Mouse (Mus musculus): ENCODE data around the gene Plcl1. TPM values are rescaled to one million over a fixed set of nuclear protein-coding genes. Genes with fewer than 3 reads are reported as not detected.

Gene Plcl1
- total and polyA plus RNA-seq, 3 experiments = 0.08 to 0.41 (median 0.13) TPM

- H3K36me3 ChIP-seq (replicated peaks in 1 of 2; ENCODE audit: control insufficient read depth in 1 of 2, insufficient read depth in 1 of 2, low read length in 1 of 2) = no peaks in the 10 kb centered on the region
- TF ChIP-seq NRF1 (IDR thresholded peaks at IDR 0.05; ENCODE audit: low read depth, low read length) (no peak), CHD1 (IDR thresholded peaks at IDR 0.05; ENCODE audit: low read depth, low read length) (no peak), SMC3 (IDR thresholded peaks at IDR 0.05; ENCODE audit: low read depth, low read length) (no peak), POLR2A (IDR thresholded peaks at IDR 0.05; ENCODE audit: low read depth, low read length) (no peak), MAFK (IDR thresholded peaks at IDR 0.05; ENCODE audit: insufficient replicate concordance, low read length) (no peak), E2F4 (IDR thresholded peaks at IDR 0.05; ENCODE audit: insufficient replicate concordance, low read depth, low read length) (no peak), JUND (conservative IDR thresholded peaks at IDR 0.05; ENCODE audit: low read depth, low read length) (no peak), ZKSCAN1 (IDR thresholded peaks at IDR 0.05; ENCODE audit: borderline replicate concordance, low read depth, low read length) (no peak), CHD2 (IDR thresholded peaks at IDR 0.05; ENCODE audit: low read length) (no peak), SIN3A (IDR thresholded peaks at IDR 0.05; ENCODE audit: low read length) (no peak), TBP (conservative IDR thresholded peaks at IDR 0.05; ENCODE audit: low read depth, low read length) (no peak), MEF2A (IDR thresholded peaks at IDR 0.05; ENCODE audit: borderline replicate concordance, low read depth, low read length) (no peak), EP300 (IDR thresholded peaks at IDR 0.05; ENCODE audit: low read length) (no peak), CTCF (conservative IDR thresholded peaks at IDR 0.05 in 1 of 2, IDR thresholded peaks at IDR 0.05 in 1 of 2; ENCODE audit: low read depth in 2 of 2, low read length in 2 of 2) (no peak), POLR2AphosphoS2 (IDR thresholded peaks at IDR 0.05; ENCODE audit: low read depth, low read length) (no peak), MAX (IDR thresholded peaks at IDR 0.05; ENCODE audit: low read length) (no peak), ZC3H11A (IDR thresholded peaks at IDR 0.05; ENCODE audit: low read depth, low read length) (no peak)
- no peak overlapping the region for H3K9ac ChIP-seq (ENCODE audit: insufficient read depth, low read depth)
- no peaks in the 10 kb centered on the region for H3K79me2 ChIP-seq (replicated peaks; ENCODE audit: control insufficient read depth, extremely low read depth, insufficient read depth, poor library complexity, severe bottlenecking)
- no peak overlapping the region for H3K27ac ChIP-seq (ENCODE audit: insufficient read depth, low read depth)
- H3K4me2 ChIP-seq (ENCODE audit: insufficient read depth, low read depth, poor library complexity, severe bottlenecking) = no peak overlapping the region
- DNase-seq (ENCODE audit: extremely low read depth) = no peak
- no peaks in the 10 kb centered on the region for H3K27me3 ChIP-seq (replicated peaks)
- no peak overlapping the region for H3K4me3 ChIP-seq (replicated peaks in 1 of 3; ENCODE audit: low read depth in 2 of 3, low read length in 2 of 3, poor library complexity in 1 of 3)
- no peaks in the 10 kb centered on the region for H3K4me1 ChIP-seq (ENCODE audit: control insufficient read depth in 1 of 2, insufficient read depth in 2 of 2)
- dilution Hi-C loops (cut with MboI; ENCODE audit: extremely low pct_ligation_motif_present, extremely low pct_unique_long_range_greater_than_20kb, low sequenced_read_pairs) = no loop called here
- in situ Hi-C loops (cut with MboI; ENCODE audit: low pct_ligation_motif_present, low pct_unique_long_range_greater_than_20kb, low sequenced_read_pairs) = no loop called here
- H3K9me3 ChIP-seq (replicated peaks; ENCODE audit: low read length) = no peaks in the 10 kb centered on the region
Observed at GRCm38 (mm10) chr1:55372626-55373025, 33.1 kb upstream of the Plcl1 start.

GRCm38 (mm10) chr1:55380527-55380926 lies 25.2 kb upstream of the Plcl1 start:
- H3K9me3 ChIP-seq (replicated peaks; ENCODE audit: low read length) = no peaks in the 10 kb centered on the region
- in situ Hi-C loops (cut with MboI; ENCODE audit: low pct_ligation_motif_present, low pct_unique_long_range_greater_than_20kb, low sequenced_read_pairs) (loop anchor here (5.0 to 10.0 kb wide), 2 partner anchors 76 to 138 kb away; no protein-coding TSS in a partner anchor), dilution Hi-C loops (cut with MboI; ENCODE audit: extremely low pct_ligation_motif_present, extremely low pct_unique_long_range_greater_than_20kb, low sequenced_read_pairs) (no loop called here)
- no peaks in the 10 kb centered on the region for H3K36me3 ChIP-seq (replicated peaks in 1 of 2; ENCODE audit: control insufficient read depth in 1 of 2, insufficient read depth in 1 of 2, low read length in 1 of 2)
- no peak overlapping the region for H3K27ac ChIP-seq (ENCODE audit: insufficient read depth, low read depth)
- no peaks in the 10 kb centered on the region for H3K27me3 ChIP-seq (replicated peaks)
- DNase-seq (ENCODE audit: extremely low read depth) = peak; percentile 44
- TF ChIP-seq SIN3A (IDR thresholded peaks at IDR 0.05; ENCODE audit: low read length) = no peak
- TF ChIP-seq USF2 (conservative IDR thresholded peaks at IDR 0.05; ENCODE audit: low read depth, low read length) = no peak
- TF ChIP-seq CHD1 (IDR thresholded peaks at IDR 0.05; ENCODE audit: low read depth, low read length) = no peak
- TF ChIP-seq EP300 (IDR thresholded peaks at IDR 0.05; ENCODE audit: low read length) = peak; percentile 48; the same call in 1 of the 2 replicates
- peak; percentile 75; the same call in 1 of the 2 replicates for TF ChIP-seq JUND (conservative IDR thresholded peaks at IDR 0.05; ENCODE audit: low read depth, low read length)
- TF ChIP-seq NELFE (IDR thresholded peaks at IDR 0.05; ENCODE audit: low read depth, low read length) = no peak
- TF ChIP-seq TBP (conservative IDR thresholded peaks at IDR 0.05; ENCODE audit: low read depth, low read length) = no peak
- TF ChIP-seq JUN (IDR thresholded peaks at IDR 0.05; ENCODE audit: insufficient read depth, low read depth, low read length) = peak; percentile 54; the same call in 1 of the 2 replicates
- TF ChIP-seq MEF2A (IDR thresholded peaks at IDR 0.05; ENCODE audit: borderline replicate concordance, low read depth, low read length) = peak; percentile 80; the same call in 1 of the 2 replicates
- TF ChIP-seq ZMIZ1 (IDR thresholded peaks at IDR 0.05; ENCODE audit: low read depth, low read length) = no peak
- no peak for TF ChIP-seq ZC3H11A (IDR thresholded peaks at IDR 0.05; ENCODE audit: low read depth, low read length)
- TF ChIP-seq IRF4 (IDR thresholded peaks at IDR 0.05; ENCODE audit: low read depth, low read length) = peak; percentile 90
- TF ChIP-seq TCF12 (IDR thresholded peaks at IDR 0.05; ENCODE audit: low read depth, low read length) = 0 out of 2 replicates have a peak, but pooled peaks have one; percentile 11
- no peak for TF ChIP-seq HCFC1 (IDR thresholded peaks at IDR 0.05; ENCODE audit: low read depth, low read length)
- no peak for TF ChIP-seq POLR2AphosphoS2 (IDR thresholded peaks at IDR 0.05; ENCODE audit: low read depth, low read length)
- no peak for TF ChIP-seq MYC (IDR thresholded peaks at IDR 0.05; ENCODE audit: low read depth, low read length)
- H3K4me1 ChIP-seq (ENCODE audit: control insufficient read depth in 1 of 2, insufficient read depth in 2 of 2) = peaks cover 6 to 17% of the 10 kb centered on the region in 2 experiments
- H3K9ac ChIP-seq (ENCODE audit: insufficient read depth, low read depth) = no peak overlapping the region
- no peaks in the 10 kb centered on the region for H3K79me2 ChIP-seq (replicated peaks; ENCODE audit: control insufficient read depth, extremely low read depth, insufficient read depth, poor library complexity, severe bottlenecking)
- H3K4me3 ChIP-seq (replicated peaks in 1 of 3; ENCODE audit: low read depth in 2 of 3, low read length in 2 of 3, poor library complexity in 1 of 3) = no peak overlapping the region
- peak overlapping the region; percentile 35; the same call in 1 of the 2 replicates for H3K4me2 ChIP-seq (ENCODE audit: insufficient read depth, low read depth, poor library complexity, severe bottlenecking)

Measured in CH12.LX (cell line).